Mouse (Mus musculus) midbrain, embryonic 14.5 days (tissue): ENCODE data around the gene Stambpl1. TPM values are rescaled to one million over a fixed set of nuclear protein-coding genes. Genes with fewer than 3 reads are reported as not detected.

Source experiments
- polyA plus RNA-seq: library from polyadenylated mRNA; unstranded; fragments of >200 nt; fragmentation: Nextera tagmentation; extraction: Ambion mirVana; gene quantifications from 2 replicates; pipeline ENCODE4 v1.2.1, GENCODE M21; 2014

Stambpl1 gene
- polyA plus RNA-seq, 1 experiment from 2014 or later: 11.5 TPM

Other genes with a start within 250 kb of the Stambpl1 start
- gene Lipf, start 231.0 kb upstream of the Stambpl1 start, polyA plus RNA-seq: not detected in 2 replicates
- not detected in 2 replicates for gene Lipk, start 183.9 kb upstream of the Stambpl1 start, polyA plus RNA-seq
- gene Lipn, start 124.9 kb upstream of the Stambpl1 start, polyA plus RNA-seq: not detected in 2 replicates
- not detected in 2 replicates for gene Lipm, start 91.3 kb upstream of the Stambpl1 start, polyA plus RNA-seq
- gene Ankrd22, start 26.2 kb upstream of the Stambpl1 start, polyA plus RNA-seq: not detected in 2 replicates
- 0.59 and 11.3 TPM in 2 replicates for gene Acta2, start 63.4 kb downstream of the Stambpl1 start, polyA plus RNA-seq
- 0.81 and 0.84 TPM in 2 replicates for gene Fas, start 98.4 kb downstream of the Stambpl1 start, polyA plus RNA-seq